Mouse (Mus musculus) lung, adult 2 months (tissue): ENCODE measurements around the gene Cacna1g.
A peak's percentile ranks its signal among the peaks of the same experiment; 100 is the strongest.

Source experiments
- CTCF ChIP-seq: fragments of 200-500 bp; IDR thresholded peaks from 2 replicates; pipeline ENCODE4 v1.5.1; 2011; ENCODE audit warnings: mild to moderate bottlenecking, low read length, control low read depth; ENCODE audit not compliant: insufficient read depth
- POLR2A ChIP-seq: fragments of 200-500 bp; IDR thresholded peaks from 2 replicates; pipeline ENCODE4 v1.6.1; 2011; ENCODE audit warnings: low read depth, mild to moderate bottlenecking, control low read depth, low read length, borderline replicate concordance; ENCODE audit errors: extremely low read depth

- TF ChIP-seq POLR2A (no peak), CTCF (peak; percentile 73)
These were observed 12.0 kb upstream of the Cacna1g start, which contains the start of gene Spata20 for GRCm38 (mm10) chr11:94486001-94486400.
